Mouse (Mus musculus) left cerebral cortex, adult 9 months (tissue): ENCODE results near the gene Zbtb16.
A peak's percentile ranks its signal among the peaks of the same experiment; 100 is the strongest.

ENCODE experiments used
- DNase-seq, 2 experiments: peaks; one replicate each; pipeline ENCODE4 v3.0.0; 2022; ENCODE audit warnings: low spot score in 2 of 2

The Zbtb16 gene

GRCm38 (mm10) chr9:48826377-48826889 is 9.6 kb downstream of the Zbtb16 start:
- DNase-seq = no peak

- no peak for DNase-seq
Observed at GRCm38 (mm10) chr9:48824533-48825130, 11.4 kb downstream of the Zbtb16 start.

- no peak for DNase-seq
Observed at GRCm38 (mm10) chr9:48823851-48824250, 12.2 kb downstream of the Zbtb16 start.

GRCm38 (mm10) chr9:48823319-48823705 is 12.7 kb downstream of the Zbtb16 start:
- no peak for DNase-seq

- no peak for DNase-seq
Observed at GRCm38 (mm10) chr9:48822586-48823318, 13.3 kb downstream of the Zbtb16 start.

- DNase-seq = no peak
Observed at GRCm38 (mm10) chr9:48821916-48822585, 14.0 kb downstream of the Zbtb16 start.

- no peak for DNase-seq
Observed at GRCm38 (mm10) chr9:48821431-48821830, 14.6 kb downstream of the Zbtb16 start.

GRCm38 (mm10) chr9:48820791-48821190 is 15.2 kb downstream of the Zbtb16 start:
- no peak for DNase-seq

- no peak for DNase-seq
Observed at GRCm38 (mm10) chr9:48819695-48820094, 16.3 kb downstream of the Zbtb16 start.

GRCm38 (mm10) chr9:48819137-48819536 is 16.9 kb downstream of the Zbtb16 start:
- DNase-seq = no peak

- no peak for DNase-seq
Observed at GRCm38 (mm10) chr9:48817907-48818306, 18.1 kb downstream of the Zbtb16 start.

GRCm38 (mm10) chr9:48817399-48817793 is 18.6 kb downstream of the Zbtb16 start:
- no peak for DNase-seq

GRCm38 (mm10) chr9:48816678-48817398 is 19.2 kb downstream of the Zbtb16 start:
- no peak for DNase-seq

GRCm38 (mm10) chr9:48816157-48816556 is 19.9 kb downstream of the Zbtb16 start:
- DNase-seq = no peak

- DNase-seq = no peak
Observed at GRCm38 (mm10) chr9:48814881-48815495, 21.0 kb downstream of the Zbtb16 start.

GRCm38 (mm10) chr9:48813960-48814880 is 21.8 kb downstream of the Zbtb16 start:
- DNase-seq = no peak

- DNase-seq = no peak
Observed at GRCm38 (mm10) chr9:48812352-48812751, 23.7 kb downstream of the Zbtb16 start.

- no peak for DNase-seq
Observed at GRCm38 (mm10) chr9:48806591-48806990, 29.4 kb downstream of the Zbtb16 start.

- DNase-seq = peak in 1 of 2 experiments; percentile 50
Observed at GRCm38 (mm10) chr9:48805850-48806249, 30.2 kb downstream of the Zbtb16 start.

- DNase-seq = no peak
Observed at GRCm38 (mm10) chr9:48804509-48804908, 31.5 kb downstream of the Zbtb16 start.
